Mouse (Mus musculus): ENCODE results near the gene 1700028K03Rik.

Gene 1700028K03Rik

DNA sequence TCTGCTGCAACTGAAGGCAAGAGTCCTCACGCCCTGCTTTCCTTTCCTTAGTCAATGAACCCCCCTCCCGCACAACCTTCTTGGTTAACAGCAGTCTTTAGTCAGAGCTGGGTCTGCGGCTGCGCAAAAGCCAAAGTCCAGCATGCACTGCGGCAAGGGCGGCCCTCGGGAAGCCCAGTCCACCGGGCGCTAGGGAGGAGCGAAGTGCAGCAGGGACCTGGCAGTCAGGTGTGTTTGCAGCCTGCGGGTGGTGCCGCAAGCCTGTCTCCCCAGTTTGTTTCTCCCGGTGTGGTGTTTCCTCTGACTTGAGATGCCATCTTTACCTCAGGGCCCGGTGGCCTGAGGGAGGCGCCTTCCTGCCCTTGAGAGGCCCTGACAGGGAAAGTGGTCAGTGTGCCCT is at the start of gene 1700028K03Rik:
TSS of gene 1700028K03Rik (plus strand) at position 129 of the 400 bp plus-strand sequence.
- no peak for DNase-seq (ENCODE audit: low spot score in 2 of 2)

DNA sequence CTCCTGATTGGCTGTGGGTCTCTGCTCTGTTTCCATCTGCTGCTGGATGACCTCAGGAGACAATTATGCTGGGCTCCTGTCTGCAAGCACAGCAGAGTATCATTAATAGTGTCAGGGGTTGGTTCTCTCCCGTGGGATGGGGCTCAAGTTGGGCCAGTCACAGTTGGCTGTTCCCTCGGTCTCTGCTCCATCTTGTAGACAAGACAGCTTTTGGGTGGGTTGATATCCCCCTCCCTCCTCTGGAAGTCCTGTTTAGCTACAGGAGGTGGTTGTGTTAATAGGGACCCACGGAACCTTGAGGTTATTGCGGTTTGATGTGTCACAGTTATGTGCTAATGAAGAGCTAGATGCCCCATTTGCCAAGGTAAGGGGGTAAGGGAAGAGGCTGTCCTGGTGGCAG is 45.5 kb upstream of the 1700028K03Rik start:
- no peak for DNase-seq (ENCODE audit: low spot score in 2 of 2)

- DNase-seq (ENCODE audit: low spot score in 2 of 2) = no peak
Observed at GRCm38 (mm10) chr5:107491036-107491435, 43.5 kb upstream of the 1700028K03Rik start.

DNA sequence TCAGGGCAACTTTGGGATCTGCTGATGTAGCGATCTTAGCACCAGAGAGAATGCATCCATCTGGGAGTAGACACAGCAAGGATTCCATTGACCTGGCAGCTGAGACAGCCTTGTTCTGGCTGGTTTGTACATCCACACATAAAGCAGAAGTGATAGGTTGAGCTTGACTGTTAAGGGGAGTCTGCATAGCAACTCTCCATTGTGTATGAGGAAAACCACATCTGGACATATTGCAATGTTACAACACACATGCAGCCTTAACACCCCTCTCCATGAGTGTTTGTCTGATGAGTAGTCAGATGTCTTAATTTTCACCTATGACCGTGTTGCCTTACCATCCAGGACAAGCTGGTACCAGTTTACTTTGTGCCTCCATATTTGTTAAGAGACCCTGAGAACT is 42.0 kb upstream of the 1700028K03Rik start:
- no peak for DNase-seq (ENCODE audit: low spot score in 2 of 2)

GRCm38 (mm10) chr5:107494759-107495158 is 39.8 kb upstream of the 1700028K03Rik start:
- no peak for DNase-seq (ENCODE audit: low spot score in 2 of 2)

DNA sequence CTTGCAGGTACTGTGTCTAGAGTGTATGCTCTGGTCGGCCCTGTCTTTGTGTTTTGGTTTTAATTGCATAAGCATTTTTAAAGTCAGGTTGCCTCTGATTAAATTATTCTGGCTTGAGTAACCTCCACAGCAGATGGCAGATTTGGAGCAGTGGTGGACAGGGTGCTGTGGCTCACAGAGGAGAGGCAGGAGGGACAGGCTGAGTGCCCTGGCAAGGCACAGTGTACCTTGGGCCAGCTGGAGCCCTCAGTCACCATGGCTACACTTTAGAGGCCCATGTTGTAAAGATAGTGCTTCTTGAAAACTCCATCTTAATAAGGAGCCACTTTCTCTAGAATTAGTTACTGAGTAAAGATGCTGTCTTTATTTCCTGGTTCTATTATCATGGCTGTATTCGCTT is 38.5 kb upstream of the 1700028K03Rik start:
- DNase-seq (ENCODE audit: low spot score in 2 of 2) = no peak

DNA sequence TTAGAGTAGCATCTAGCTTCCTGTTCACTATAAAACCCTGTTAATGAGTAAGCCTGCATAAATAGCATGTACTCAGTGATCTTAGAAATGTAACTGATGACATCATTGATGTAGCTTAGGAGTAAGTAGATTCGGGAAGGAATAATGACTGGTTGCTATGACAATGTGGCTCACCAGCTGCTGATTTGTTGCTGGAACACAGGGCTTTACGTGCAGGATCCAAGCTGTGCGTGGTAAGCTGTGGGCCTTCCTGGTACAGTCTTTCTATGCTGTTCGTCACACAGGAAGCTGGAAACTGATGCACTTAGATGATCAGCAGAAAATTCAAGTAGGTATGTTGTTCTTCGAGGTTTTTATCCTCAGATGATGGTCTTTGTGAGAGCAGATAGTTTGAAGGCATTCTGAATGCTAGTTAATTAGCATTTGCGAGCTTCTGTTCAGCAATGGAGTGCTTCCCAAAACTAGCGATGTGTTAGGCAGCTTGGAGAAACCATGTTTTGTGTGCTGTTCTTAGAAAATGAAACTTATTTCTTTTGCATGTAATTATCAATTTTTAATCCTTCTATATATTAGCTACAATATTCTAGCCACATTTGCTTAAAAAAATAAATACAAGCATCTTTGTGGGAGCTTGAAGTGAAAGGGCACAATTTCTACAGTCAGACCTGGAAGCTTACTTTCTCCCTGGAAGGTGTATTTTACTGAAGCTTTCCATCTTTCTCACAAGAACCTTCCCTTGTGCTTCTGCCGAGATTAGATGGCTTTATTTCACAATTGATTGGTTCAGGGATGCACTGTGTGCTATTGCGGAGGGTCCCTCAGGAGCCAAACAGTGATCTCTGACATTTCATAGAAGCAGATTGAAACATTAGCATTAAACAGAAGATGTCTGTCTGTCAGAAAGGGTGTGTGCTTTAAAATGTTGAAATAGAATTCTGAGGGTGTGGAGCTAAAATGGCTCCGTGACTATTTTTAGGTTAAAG is 36.7 kb upstream of the 1700028K03Rik start:
- peak; percentile 74 to 78 for DNase-seq (ENCODE audit: low spot score in 2 of 2)

GRCm38 (mm10) chr5:107498806-107499310 is 35.7 kb upstream of the 1700028K03Rik start:
- no peak for DNase-seq (ENCODE audit: low spot score in 2 of 2)

DNA sequence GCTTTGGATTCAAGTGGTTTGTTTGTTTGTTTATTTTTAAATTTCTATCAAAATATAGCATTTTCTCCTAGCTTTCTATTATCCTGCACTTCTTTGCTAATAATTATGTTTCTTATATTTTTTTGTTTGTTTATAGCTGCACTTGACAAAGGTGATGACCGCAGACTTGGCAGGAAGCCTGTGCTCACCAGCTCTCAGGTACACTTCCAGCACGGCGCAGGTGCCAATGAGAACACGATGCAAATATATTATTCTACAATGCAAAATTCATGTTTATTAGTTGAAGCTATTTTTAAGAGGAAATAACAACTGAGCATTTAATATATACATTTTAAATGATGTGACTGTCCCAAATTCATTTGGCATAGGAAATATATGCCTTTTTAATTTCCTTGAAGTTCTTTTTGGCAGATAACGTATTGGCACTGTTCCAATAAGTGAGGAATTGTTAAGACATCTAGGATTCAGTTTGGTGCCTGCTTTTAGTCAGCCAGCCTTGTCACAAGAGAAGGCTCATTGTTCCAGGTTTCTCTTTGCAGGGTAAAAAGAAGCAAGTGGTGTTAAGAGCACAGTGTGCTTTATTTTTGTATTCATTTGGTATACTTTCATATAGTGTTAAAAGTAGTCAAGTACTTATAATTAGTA is 34.5 kb upstream of the 1700028K03Rik start:
- DNase-seq (ENCODE audit: low spot score in 2 of 2) = no peak

DNA sequence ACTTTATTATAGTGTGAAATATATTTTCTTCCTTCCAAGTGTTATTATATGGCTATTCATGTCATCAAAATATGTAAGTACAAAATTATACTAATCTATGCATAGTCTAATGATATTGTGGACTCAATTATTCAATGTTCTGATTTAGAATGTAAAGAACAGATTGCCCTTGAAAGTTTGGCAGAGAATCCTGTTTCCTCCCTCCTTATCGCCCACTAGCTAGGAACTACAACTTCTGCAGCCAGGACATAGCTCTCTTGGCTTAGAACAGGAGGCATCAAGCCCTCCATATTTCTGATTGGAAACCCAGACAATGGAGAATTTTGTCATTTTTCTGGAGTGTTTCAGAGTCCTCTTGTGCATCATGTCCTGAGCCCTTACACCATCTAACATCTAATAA is 33.8 kb upstream of the 1700028K03Rik start:
- no peak for DNase-seq (ENCODE audit: low spot score in 2 of 2)

DNA sequence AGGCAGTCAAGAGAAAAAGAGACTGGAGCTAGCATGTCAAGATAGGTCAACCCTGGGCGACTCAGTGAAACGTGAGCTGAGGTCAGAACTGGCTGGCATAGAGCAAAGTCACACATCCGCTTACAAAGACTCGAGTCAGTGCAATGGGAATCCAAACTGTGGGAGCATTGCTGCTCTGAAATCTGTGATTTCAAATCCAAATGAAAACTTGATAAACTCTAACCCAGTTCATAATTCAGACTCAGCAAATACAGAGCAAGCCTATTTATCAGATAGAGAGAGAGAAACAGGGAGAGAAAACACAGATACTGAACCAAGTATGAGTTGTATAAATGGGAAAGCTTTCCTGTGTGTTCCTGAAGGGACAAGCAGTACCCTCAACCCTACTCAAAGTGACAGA is 27.2 kb upstream of the 1700028K03Rik start, which contains the start of gene Gm42669:
TSS of gene Gm42669 (plus strand) at position 301 of the 400 bp plus-strand sequence.
- DNase-seq (ENCODE audit: low spot score in 2 of 2) = no peak

GRCm38 (mm10) chr5:107510503-107510902 is 24.0 kb upstream of the 1700028K03Rik start:
- DNase-seq (ENCODE audit: low spot score in 2 of 2) = no peak

DNA sequence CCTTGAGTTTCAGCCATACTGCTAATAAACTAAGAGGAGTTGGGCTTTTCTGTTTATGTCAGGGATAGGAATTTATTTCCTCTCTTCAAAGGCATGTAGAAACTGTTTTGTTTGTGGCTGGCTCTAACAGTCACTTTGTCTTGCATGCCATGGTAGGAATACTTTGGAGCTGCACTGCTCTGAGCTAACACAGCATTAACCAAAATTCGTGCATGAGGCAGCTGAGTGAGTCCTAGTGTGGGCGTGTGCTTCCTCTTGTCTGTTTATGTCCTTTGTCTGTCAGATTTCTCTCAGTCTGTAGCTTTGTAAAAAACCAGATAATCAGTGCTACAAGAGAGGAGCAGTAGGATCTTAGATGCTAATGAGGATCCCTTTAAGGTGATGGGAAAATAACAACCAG is 23.2 kb upstream of the 1700028K03Rik start:
- DNase-seq (ENCODE audit: low spot score in 2 of 2) = no peak

DNA sequence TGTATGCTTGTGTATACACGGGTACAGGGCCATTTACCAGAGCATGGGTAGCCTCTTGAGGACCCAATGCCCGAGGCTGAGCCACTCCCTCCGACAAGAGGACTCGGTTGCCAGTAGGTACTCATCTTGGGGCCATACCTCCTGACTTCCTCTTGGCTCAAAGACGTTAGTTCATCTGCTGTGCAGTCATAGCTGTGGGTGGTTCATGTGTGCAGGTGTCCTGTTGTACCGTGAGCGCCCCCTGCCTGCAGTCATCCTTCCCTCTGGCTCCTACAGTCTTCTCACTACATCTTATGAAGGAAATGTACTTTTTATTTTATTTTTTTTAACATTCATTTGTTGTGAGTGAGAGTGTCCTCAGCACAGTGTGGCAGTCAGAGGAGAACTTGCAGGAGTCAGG is 20.9 kb upstream of the 1700028K03Rik start:
- peak in 1 of 2 experiments; percentile 64 for DNase-seq (ENCODE audit: low spot score in 2 of 2)

GRCm38 (mm10) chr5:107515453-107515852 is 19.1 kb upstream of the 1700028K03Rik start:
- DNase-seq (ENCODE audit: low spot score in 2 of 2) = no peak

GRCm38 (mm10) chr5:107516087-107516486 is 18.4 kb upstream of the 1700028K03Rik start:
- DNase-seq (ENCODE audit: low spot score in 2 of 2) = no peak

DNA sequence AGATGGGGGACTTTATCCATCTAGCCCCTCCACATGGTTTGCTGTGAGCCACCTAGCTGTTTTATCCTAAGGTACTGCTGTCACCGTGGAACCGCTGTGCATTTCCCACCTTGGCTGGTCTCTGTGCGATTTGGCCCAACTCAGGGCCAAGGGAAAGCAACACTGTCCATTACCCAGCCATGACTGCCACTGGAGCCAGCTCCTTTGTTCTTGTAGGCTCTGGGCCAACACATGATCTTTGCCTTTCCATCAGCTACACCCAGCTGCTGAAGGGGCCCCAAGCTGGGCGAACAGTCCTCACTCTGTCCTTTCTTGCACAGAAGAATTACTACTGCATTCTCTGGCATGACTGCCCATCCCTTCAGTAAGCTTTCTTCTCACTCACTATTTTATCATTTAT is 15.9 kb upstream of the 1700028K03Rik start:
- no peak for DNase-seq (ENCODE audit: low spot score in 2 of 2)

DNA sequence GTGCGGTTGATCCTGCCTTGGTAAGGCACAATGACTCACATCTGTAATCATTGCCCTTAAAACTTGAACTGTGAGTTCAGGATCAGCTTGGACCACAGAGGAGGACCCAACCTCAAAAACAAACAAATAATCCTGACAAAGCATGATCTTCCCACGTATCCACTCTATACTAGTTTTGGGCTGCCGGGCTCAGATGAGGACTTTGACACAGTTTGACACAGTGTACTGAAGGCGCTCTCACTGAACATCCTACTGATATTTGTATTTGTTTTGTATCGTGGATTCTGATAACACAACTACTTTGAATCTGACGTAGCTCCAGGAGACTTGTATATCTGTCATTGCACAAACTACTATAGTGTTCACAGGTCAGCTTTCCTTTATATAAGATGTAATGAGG is 13.1 kb upstream of the 1700028K03Rik start:
- no peak for DNase-seq (ENCODE audit: low spot score in 2 of 2)

DNA sequence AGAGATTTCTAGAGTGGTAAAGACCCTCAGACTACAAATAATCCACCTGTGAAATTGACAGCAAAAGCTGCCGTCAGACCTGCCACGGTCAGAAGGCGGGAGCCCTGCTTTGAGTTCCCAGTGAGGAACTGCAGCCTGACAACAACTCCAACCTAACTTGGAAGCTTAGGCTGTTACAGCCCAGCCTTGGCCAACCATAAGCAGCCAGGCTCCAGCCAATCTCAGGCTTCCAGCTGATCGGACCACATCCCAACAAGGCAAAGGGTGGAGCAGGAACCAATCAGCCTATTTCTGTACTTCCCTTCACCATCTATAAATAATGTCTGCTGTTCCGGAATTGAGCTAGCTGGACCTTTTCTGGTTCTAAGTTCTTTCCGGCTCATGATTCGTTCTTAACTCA is 12.6 kb upstream of the 1700028K03Rik start:
- peak; percentile 58 to 72 for DNase-seq (ENCODE audit: low spot score in 2 of 2)

DNA sequence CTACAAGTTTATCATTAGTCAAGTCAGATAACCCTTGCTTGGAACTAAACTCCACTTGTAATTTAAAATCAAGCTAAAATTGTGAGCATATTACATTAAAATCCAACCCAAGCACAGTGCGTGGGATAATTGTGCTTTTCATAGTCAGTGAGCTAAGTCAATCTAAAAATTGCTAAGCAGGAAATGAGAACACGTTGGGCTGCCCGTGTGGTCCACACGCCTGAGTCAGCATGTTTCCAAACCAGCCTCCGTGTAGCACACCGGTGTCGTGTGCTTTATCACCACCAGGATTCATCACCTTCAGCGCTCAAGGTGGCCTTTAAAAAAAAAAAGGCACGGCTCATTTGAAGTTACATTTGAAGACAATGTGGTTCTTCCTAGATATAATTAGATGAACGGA is 10.2 kb upstream of the 1700028K03Rik start:
- peak in 1 of 2 experiments; percentile 56 for DNase-seq (ENCODE audit: low spot score in 2 of 2)

- no peak for DNase-seq (ENCODE audit: low spot score in 2 of 2)
Observed at GRCm38 (mm10) chr5:107528856-107529255, 5.7 kb upstream of the 1700028K03Rik start.

DNA sequence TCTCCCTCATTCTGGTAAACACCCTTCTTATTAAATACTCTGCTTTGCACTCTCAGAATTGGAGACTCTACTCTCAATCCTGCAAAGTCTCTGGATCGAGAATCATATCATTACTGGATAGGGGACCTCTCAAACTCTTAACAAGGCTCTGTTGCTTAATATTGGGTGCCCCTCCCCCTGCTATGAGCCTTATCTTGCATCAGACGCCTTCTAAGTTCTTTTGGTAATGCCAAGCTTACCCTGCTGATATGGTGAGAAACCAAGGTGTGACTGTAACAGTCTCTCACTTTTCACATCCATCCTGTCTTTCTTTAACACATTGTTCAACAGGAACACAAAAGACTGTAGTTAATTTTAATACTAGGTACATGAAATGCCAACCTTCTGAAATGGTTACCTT is 919 bp upstream of the 1700028K03Rik start:
- no peak for DNase-seq (ENCODE audit: low spot score in 2 of 2)

- DNase-seq (ENCODE audit: low spot score in 2 of 2) = no peak
Observed at GRCm38 (mm10) chr5:107541696-107542095, 7.2 kb downstream of the 1700028K03Rik start.
